Mouse (Mus musculus) CD8-positive naive resting alpha-beta T cell, adult 57 days (primary cell): Measurements from ENCODE around the gene Vmn1r22. TPM values are rescaled to one million over a fixed set of nuclear protein-coding genes. Genes with fewer than 3 reads are reported as not detected.

Source experiments
- total RNA-seq: library from RNA; stranded (reverse); gene quantifications from one replicate; pipeline ENCODE4 v1.2.4, GENCODE M21; 2023

Gene Vmn1r22
- not detected for total RNA-seq

DNA sequence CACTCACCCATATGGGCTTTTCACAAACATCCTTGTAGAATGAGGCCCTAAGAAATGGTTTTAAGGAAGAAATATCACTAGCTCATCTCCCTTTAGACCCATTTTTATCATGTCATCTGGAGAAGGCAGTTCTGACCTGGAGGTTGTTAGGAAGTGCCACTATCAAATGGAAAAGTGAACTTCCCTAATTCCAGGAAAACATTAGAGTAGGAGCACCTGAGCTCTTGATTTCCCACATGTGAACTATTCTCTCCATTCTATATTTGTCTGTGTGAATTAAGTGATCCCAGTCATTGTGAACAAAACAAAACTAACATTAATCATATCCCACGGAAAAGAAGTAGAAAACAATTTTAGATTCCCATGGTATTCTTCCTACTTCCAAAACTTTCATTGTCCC is at the start of gene Vmn1r22:
Gene Vmn1r22 (minus strand): TSS at position 101 of the 400 bp plus-strand sequence.

DNA sequence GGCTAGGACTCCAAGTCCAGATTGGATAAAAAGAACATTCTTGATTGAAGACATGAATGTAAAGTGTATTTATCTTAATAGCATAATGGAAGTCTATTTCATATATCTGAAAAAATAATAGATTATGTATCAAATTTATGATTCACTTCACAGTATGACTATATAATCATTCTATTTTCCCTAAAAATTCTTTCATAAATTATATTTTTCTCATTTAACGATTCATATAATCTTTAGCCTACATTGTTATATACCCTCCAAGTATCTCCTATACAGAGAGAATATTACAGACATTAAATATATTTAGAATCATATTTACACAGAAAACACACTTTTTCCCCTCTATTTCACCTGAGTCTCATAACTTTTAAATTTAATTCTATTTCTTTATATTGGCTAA is 18.9 kb upstream of the Vmn1r22 start, which contains the start of gene Vmn1r23:
Gene Vmn1r23 (minus strand): TSS at position 101 of the 400 bp plus-strand sequence.

DNA sequence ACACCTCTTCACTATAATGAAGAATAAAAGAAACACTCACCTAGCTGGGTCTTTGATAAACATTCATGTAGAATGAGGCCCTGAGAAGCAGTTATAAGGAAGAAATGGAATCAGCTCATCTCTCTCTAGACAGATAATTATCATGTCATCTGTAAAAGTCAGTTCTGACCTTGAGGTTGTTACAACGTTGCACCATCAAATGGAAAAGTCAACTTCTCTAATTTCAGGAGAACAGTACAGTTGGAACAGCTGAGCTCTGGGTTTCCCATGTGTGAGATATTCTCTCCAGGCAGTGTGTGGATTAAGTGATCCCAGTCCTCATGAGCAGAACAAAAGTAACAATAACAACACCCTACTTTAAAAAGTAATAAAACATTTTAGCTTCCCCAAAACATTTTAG is 57.5 kb downstream of the Vmn1r22 start, which contains the start of gene Vmn1r21:
Gene Vmn1r21 (minus strand): TSS at position 58 of the 400 bp plus-strand sequence.

Other genes with a start within 250 kb of the Vmn1r22 start
- gene Pyurf, start 215.9 kb downstream of the Vmn1r22 start, total RNA-seq: 3.4 TPM
- gene Lancl2, start 205.5 kb downstream of the Vmn1r22 start, total RNA-seq: 4.5 TPM
- 48.1 TPM for gene Vopp1, start 82.9 kb downstream of the Vmn1r22 start, total RNA-seq
- gene Vmn1r21, start 57.7 kb downstream of the Vmn1r22 start, total RNA-seq: not detected
- not detected for gene Vmn1r23, start 18.8 kb upstream of the Vmn1r22 start, total RNA-seq
- not detected for gene Vmn1r24, start 53.5 kb upstream of the Vmn1r22 start, total RNA-seq
- gene Vmn1r25, start 72.8 kb upstream of the Vmn1r22 start, total RNA-seq: not detected
- not detected for gene Vmn1r26, start 107.1 kb upstream of the Vmn1r22 start, total RNA-seq